Mouse (Mus musculus): Measurements from ENCODE around the gene Lrrc27.

Lrrc27 gene

DNA sequence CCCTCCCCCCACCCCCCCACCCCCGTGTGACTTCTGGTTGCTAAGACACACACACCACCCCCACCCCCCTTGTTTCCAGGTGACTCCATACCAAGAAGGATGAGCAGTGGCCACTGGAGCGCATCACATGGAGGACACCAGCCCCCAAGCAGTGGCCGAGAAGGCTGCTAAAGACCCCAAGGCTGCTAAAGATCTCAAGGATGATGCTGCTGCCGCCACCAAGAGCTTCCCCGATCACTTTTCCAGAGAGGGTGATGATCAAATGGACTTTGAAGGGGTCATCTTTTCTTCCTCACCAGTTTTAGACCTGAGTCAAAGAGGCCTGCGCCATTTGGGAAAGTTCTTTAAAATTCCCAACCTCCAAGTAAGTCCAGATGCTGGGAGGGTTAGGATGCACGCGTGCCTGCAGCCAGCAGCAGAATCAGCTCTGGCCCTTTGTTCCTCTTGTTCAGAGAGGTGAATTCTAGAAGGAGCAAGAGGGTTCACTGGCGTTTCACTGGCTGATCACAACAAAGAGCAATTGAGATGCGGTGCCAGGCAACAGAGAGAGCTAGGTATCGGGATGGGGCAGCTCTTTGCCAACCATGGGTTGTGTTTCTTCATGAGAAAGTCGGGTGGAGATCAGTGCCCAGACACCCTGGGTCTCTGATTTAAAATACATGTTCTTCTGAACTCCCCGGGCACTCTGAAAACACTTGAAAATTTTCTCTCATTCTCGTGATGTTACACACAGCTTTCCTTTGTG lies 2.0 kb downstream of the Lrrc27 start:
- in situ Hi-C loops (cut with MseI, MboI): no loop called here

- in situ Hi-C loops (cut with MseI, MboI): no loop called here
These were observed 2.7 kb downstream of the Lrrc27 start for GRCm38 (mm10) chr7:139215516-139215915.

DNA sequence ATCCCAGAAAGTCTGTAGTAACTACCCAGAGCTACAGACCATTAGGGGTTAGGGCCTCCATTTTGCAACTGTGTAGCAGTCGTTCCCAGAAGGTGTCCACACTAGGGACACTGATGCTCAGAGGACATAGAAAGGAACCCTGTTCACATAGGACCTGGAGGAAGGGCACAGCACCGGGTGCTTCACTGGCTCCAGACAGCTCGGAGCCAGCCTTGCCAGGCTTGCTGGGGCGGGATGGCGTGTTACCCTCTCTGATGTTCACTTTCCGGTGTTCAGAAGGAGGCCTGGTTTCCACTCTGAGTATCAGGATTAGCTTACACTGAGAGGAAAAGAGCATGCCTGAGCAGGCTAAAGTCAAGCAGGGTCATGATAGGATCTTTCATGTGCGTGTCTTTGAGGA lies 3.2 kb downstream of the Lrrc27 start:
- in situ Hi-C loops (cut with MseI, MboI): no loop called here

DNA sequence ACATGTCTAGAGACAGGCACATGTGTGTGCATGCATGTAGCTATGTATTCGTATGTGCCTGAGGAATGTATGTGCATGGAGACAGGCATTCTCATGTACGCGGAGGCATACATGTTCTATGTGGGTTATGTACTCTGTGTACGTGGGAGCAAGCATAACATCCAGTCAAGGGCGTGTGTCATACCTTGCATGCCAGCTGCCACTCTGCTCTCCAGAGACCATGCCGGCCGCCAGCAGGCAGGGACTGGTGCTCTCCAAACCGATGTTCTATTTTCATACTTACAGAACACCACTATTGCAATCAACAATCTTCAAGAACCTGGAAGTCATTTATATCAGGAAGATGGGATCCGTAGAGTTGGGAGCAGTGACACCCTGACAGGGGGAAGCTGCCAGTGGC lies 3.7 kb downstream of the Lrrc27 start:
- in situ Hi-C loops (cut with MseI, MboI): no loop called here

DNA sequence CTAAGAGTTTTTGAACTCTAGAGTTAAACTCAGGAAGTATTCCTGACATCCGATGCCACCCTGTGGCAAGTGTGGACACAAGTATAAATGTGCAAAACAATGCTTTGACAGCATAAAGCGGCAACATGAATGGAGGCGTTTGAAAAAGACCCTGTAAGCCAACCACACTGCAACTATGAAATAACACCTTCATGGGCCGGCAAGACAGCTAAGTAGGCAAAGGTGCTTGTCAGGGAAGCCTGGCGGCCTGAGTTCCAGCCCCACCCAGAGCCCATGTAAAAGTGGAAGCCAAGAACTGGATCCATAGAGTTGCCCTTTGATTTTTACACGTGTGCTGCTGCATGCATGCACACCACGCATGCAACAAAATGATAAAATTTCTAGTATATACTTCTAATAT lies 4.3 kb downstream of the Lrrc27 start:
- in situ Hi-C loops (cut with MseI, MboI): no loop called here

- in situ Hi-C loops (cut with MseI, MboI): no loop called here
These were observed 6.0 kb downstream of the Lrrc27 start for GRCm38 (mm10) chr7:139218641-139219415.

GRCm38 (mm10) chr7:139219486-139219885 lies 6.7 kb downstream of the Lrrc27 start:
- in situ Hi-C loops (cut with MseI, MboI): no loop called here

DNA sequence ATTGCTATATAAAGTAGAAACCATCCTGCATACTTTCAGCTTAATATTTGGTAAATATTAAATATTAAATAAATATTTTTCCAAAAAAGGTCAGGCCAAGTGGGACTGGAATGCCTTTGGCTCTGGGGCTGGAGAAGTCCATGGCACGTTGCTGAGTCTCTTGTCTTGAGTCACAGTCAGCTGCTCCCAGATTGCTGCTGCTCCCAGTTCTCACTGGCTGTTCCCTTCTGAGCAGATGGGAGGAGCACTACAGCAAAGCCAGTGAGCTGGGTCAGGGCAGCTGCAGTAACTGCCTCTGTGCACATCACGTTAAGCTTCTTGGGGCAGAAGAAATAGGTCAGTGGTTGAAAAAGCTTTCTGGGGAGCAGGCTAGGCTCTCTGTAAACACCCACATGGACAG lies 7.5 kb downstream of the Lrrc27 start:
- in situ Hi-C loops (cut with MseI, MboI): loop anchor here (10.0 kb wide), 2 partner anchors 164 to 254 kb away; partner anchors contain the start of gene Inpp5a (in 1 of the 2)

GRCm38 (mm10) chr7:139221072-139221471 lies 8.3 kb downstream of the Lrrc27 start:
- in situ Hi-C loops (cut with MseI, MboI): loop anchor here (10.0 kb wide), 2 partner anchors 164 to 254 kb away; partner anchors contain the start of gene Inpp5a (in 1 of the 2)

DNA sequence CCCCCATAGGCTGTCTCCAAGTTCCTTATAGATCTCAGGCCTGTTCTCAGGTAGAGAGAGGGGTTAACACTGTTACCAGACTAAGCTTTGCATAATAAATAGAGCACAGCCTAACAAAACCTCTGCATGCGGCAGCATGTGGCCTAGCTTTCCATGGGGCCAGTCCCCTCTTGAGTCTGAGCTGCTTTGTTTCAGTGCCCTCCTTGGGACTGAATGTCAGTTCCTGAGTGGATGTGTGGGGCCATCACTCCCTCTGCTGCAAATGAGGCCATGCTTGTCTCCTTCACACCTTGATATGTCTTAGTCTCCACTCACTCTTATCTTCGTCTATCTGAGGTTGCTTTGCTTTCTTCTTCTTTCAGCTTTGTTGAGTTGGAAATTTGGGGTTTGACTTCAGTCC lies 9.1 kb downstream of the Lrrc27 start:
- in situ Hi-C loops (cut with MseI, MboI): loop anchor here (10.0 kb wide), 2 partner anchors 163 to 253 kb away; partner anchors contain the start of gene Inpp5a (in 1 of the 2)

DNA sequence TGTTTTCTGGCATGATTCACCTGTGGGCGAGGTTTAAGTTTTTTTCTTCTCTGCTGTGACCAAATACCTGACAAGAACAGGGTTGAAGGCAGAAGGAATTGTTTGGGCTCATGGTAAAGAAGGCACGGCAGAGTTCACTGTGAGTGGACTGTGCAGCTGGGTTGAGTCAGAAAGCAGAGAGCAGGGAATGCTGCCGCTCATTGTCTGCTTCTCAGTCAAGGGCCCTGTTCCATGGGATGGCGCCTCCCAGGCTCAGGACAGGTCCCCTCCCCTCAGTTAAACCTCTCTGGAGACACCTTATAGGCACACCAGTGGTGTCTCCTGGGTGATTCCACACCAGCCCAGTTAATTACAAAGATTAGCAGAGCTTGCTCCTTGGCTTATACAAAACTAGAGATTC lies 9.6 kb downstream of the Lrrc27 start:
- in situ Hi-C loops (cut with MseI, MboI): loop anchor here (10.0 kb wide), 2 partner anchors 162 to 252 kb away; partner anchors contain the start of gene Inpp5a (in 1 of the 2)

DNA sequence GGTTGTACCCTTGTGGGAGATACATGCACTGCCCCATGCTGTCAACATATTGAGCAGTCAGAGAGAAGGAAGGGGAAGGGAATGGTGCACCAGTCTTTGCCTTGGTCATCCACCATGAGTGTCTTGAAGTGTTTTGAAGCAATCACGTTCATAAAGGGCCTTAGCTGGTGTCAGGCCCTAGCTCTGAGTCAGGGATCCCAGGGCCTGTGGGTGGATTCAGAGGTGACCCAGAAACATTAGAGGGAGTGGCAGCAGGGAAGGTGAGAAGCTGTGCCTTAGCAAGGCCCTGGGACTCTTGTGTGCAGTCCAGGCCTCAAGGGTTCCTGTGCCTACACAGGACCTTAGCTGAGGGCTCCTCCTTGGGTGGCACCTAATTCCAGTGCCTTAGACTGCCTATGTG lies 11.3 kb downstream of the Lrrc27 start:
- in situ Hi-C loops (cut with MseI, MboI): loop anchor here (10.0 kb wide), 2 partner anchors 161 to 251 kb away; partner anchors contain the start of gene Inpp5a (in 1 of the 2)

DNA sequence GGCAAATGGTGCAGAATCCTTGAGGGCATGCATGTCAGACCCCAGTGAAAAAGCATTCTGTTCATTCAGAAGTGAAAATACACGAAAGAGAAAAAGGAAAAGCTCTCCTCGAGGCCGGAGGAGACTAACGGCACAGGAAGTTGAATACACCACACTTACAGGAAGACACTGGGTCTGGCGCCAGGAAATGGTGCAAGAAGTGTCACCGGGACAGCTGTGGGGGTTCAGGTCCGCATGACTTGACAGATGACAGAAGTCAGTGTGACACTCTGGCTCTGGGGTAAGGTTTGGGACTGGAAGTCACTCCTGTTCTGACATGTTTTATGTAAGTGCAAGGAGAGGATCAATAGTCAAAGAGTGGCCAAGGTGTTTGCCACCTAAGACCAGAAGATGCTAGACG lies 11.9 kb downstream of the Lrrc27 start:
- in situ Hi-C loops (cut with MseI, MboI): loop anchor here (10.0 kb wide), 2 partner anchors 160 to 250 kb away; partner anchors contain the start of gene Inpp5a (in 1 of the 2)

GRCm38 (mm10) chr7:139226416-139226815 lies 13.6 kb downstream of the Lrrc27 start:
- in situ Hi-C loops (cut with MseI, MboI): loop anchor here (10.0 kb wide), 2 partner anchors 158 to 248 kb away; partner anchors contain the start of gene Inpp5a (in 1 of the 2)

GRCm38 (mm10) chr7:139228447-139229171 lies 15.8 kb downstream of the Lrrc27 start:
- in situ Hi-C loops (cut with MseI, MboI): loop anchor here (10.0 kb wide), 2 partner anchors 156 to 246 kb away; partner anchors contain the start of gene Inpp5a (in 1 of the 2)

DNA sequence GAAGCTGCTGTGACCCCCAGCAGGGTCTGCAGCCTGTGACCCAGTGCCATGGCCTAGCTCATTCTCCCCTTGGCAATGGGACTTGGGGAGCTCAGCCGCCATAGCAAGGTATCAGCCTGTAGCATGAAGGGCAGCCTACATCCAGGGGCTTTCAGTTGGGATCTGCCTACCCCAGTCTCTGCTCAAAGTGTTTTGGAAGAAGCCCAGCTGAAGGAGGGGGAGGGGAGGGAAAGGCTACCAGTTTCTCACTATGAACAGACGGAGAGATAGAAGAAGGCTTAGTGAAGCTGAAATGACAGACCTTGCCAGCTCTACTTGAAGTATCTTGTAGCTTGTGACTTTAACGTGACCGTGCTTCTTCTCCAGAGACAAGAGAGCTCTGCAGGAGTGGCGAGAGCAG lies 17.0 kb downstream of the Lrrc27 start:
- in situ Hi-C loops (cut with MseI, MboI): loop anchor here (5.0 to 10.0 kb wide), 4 partner anchors 67 to 245 kb away; partner anchors contain the start of gene Inpp5a (in 1 of the 2)

GRCm38 (mm10) chr7:139230241-139230640 lies 17.5 kb downstream of the Lrrc27 start:
- in situ Hi-C loops (cut with MseI, MboI): loop anchor here (5.0 kb wide), 2 partner anchors 67 to 72 kb away; no protein-coding TSS in a partner anchor

- in situ Hi-C loops (cut with MseI, MboI): loop anchor here (5.0 kb wide), 2 partner anchors 64 to 69 kb away; no protein-coding TSS in a partner anchor
These were observed 20.9 kb downstream of the Lrrc27 start for GRCm38 (mm10) chr7:139233714-139234113.

DNA sequence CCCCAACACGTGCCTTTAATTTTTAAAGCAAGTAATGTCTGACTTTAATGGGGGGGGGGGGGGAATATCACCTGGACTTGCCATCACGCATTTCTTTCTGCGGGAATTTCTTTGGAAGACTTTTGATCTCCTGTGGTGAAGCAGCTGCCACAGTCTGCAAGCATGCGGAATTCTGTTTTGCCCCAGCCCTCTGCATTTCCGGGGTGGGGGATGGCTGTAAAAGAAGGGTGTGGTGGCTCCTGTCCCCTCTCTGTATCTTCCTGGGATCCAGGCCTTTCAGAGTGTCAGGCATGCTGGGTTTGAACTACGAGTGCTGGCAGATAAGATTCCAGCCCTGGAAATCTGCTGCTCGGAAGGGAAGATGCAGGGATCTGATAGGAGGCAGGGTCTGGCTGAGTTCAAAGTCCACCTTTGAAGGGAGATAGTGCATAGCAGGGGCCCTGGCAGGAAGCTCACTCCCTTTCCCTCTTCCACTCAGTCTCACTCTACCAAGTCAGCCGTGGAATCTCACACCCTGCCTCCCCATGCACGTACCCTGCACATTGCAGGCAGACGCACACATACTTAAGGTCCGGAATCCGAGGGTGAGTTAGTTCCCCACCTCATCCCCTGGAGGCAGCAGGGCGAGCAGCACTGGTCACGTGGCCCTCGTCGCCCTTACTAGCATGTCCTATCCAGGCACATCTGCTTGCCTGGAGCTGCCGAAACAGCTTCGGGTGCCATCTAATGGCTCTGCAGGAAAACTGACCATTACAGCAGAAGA lies 21.8 kb downstream of the Lrrc27 start:
- in situ Hi-C loops (cut with MseI, MboI): loop anchor here (5.0 kb wide), 2 partner anchors 63 to 68 kb away; no protein-coding TSS in a partner anchor

DNA sequence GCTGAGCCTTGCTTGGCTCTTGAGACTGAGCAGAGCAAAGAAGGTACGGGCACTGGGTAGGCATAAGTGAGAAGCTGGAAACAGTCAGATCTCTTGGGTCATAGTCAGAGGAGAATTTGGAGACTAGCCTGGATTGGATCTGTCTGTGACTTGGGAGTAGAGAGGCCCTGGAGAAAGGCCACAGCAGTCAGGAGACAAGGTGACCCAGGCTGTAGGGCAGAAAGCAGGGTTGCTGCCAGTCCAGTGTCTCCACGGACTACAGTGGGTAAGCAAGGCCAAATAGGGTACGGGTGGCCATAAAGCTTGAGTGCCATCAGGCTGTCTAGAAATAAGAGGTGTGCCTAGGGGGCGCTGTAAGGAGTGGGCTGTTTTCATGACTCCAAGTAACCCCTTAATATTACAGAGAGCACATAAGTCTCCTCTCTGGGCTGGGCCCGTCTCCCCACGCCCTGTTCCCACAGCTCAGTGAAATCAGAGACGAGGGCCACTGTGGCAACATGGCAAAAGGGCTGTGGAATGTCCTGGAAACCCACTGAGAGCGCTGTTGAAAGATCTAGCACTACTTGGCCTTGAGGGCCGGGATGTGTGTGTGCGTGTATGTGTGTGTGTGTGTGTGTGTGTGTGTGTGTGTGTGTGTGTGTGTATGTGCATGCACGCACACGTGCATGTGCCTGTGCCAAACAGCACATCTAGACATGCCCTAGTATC lies 23.0 kb downstream of the Lrrc27 start:
- in situ Hi-C loops (cut with MseI, MboI): no loop called here

Measured in mouse trophoblast stem cell (cell line).